Mouse (Mus musculus) ES-E14 (cell line): ENCODE data around the gene Papss2. TPM values are rescaled to one million over a fixed set of nuclear protein-coding genes. Genes with fewer than 3 reads are reported as not detected.
A peak's percentile ranks its signal among the peaks of the same experiment; 100 is the strongest.

Experiments used
- DNase-seq: peaks from one replicate; pipeline ENCODE4 v3.0.0-alpha.2; 2013; ENCODE audit warnings: low read depth, low spot score
- H3K27ac ChIP-seq: 2 replicates; pipeline ENCODE4 v1.5.1; 2012; ENCODE audit warnings: low read depth, mild to moderate bottlenecking, low read length, moderate library complexity, mixed read lengths; ENCODE audit not compliant: poor library complexity, insufficient read depth, severe bottlenecking
- H3K36me3 ChIP-seq: 2 replicates; pipeline ENCODE4 v1.6.1; 2012; ENCODE audit warnings: mild to moderate bottlenecking, low read length, moderate library complexity, mixed read lengths; ENCODE audit not compliant: control insufficient read depth, poor library complexity, insufficient read depth, severe bottlenecking
- H3K4me1 ChIP-seq, 2 experiments: fragments of 150-350 bp in 1 of 2; sonication (generic) in 1 of 2; 2 replicates each; pipeline ENCODE4 v1.6.1; 2012; ENCODE audit warnings: low read length in 2 of 2, mild to moderate bottlenecking in 1 of 2, mixed read lengths in 1 of 2; ENCODE audit not compliant: control insufficient read depth in 2 of 2, insufficient read depth in 2 of 2, poor library complexity in 1 of 2
- H3K4me3 ChIP-seq, 2 experiments: fragments of 150-350 bp in 1 of 2; sonication (generic) in 1 of 2; 2 replicates each; pipeline ENCODE4 v1.5.1; 2012; ENCODE audit warnings: low read length in 2 of 2, low read depth in 1 of 2, mild to moderate bottlenecking in 1 of 2, mixed read lengths in 1 of 2; ENCODE audit not compliant: insufficient read depth in 1 of 2, poor library complexity in 1 of 2, severe bottlenecking in 1 of 2
- H3K9ac ChIP-seq: 2 replicates; pipeline ENCODE4 v1.6.1; 2012; ENCODE audit warnings: low read depth, mild to moderate bottlenecking, low read length, mixed read lengths; ENCODE audit not compliant: poor library complexity, insufficient read depth, severe bottlenecking
- H3K9me3 ChIP-seq: fragments of 150-350 bp; sonication (generic); 2 replicates; pipeline ENCODE4 v1.6.1; 2012; ENCODE audit warnings: low read depth, mild to moderate bottlenecking, low read length; ENCODE audit not compliant: control insufficient read depth, insufficient read depth
- CHD2 ChIP-seq: IDR thresholded peaks from 2 replicates; pipeline ENCODE4 v1.6.1; 2014; ENCODE audit warnings: mild to moderate bottlenecking, low read depth, low read length, inconsistent platforms
- HCFC1 ChIP-seq: IDR thresholded peaks from 2 replicates; pipeline ENCODE4 v1.6.1; 2012; ENCODE audit warnings: low read length, inconsistent platforms, borderline replicate concordance; ENCODE audit not compliant: insufficient read depth
- MAFK ChIP-seq: IDR thresholded peaks from 2 replicates; pipeline ENCODE4 v1.6.1; 2014; ENCODE audit warnings: mild to moderate bottlenecking, low read depth, low read length, inconsistent platforms; ENCODE audit not compliant: insufficient read depth
- ZC3H11A ChIP-seq: IDR thresholded peaks from 2 replicates; pipeline ENCODE4 v1.6.1; 2012; ENCODE audit warnings: low read depth, mild to moderate bottlenecking, inconsistent platforms, low read length, borderline replicate concordance
- ZNF384 ChIP-seq: IDR thresholded peaks from 2 replicates; pipeline ENCODE4 v1.6.1; 2012; ENCODE audit warnings: low read depth, low read length, inconsistent platforms
- in situ Hi-C, 2 experiments: fragments of 600-800 bp; cut with MboI; formaldehyde crosslinking; loops; one replicate each; pipeline ENCODE4 v1.15.1; 2025; ENCODE audit warnings: low sequenced_read_pairs in 2 of 2, inconsistent platforms in 1 of 2; ENCODE audit not compliant: unreplicated experiment in 2 of 2
- total RNA-seq: library from RNA; depleted of rRNA; stranded (reverse); fragments of 300-350 nt; gene quantifications from 2 replicates; pipeline ENCODE4 v1.2.3, GENCODE M21; 2012

Papss2 gene
- total RNA-seq, 1 experiment, result 1.7 TPM

DNA sequence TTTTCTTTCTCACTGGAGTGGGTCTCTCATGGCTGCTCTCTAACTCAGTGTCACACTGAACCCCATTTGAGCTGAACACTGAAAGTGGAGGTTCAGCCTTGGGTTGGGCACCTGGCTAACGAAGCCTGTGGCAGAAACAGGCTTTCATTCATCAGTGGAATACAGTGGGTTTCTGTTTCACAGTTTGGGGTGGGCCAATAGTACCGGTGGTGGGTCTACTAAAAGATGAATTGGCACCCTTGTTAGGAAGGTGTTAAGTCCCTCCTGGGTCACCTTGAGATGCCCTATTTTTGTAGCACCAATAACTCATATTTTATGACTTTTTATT lies 19.1 kb downstream of the Papss2 start:
- H3K4me3 ChIP-seq, result no peak overlapping the region
- no peaks in the 10 kb centered on the region for H3K9me3 ChIP-seq
- no peaks in the 10 kb centered on the region for H3K4me1 ChIP-seq
- no peak for DNase-seq
- in situ Hi-C loops, result no loop called here
- H3K27ac ChIP-seq, result no peak overlapping the region
- TF ChIP-seq MAFK (no peak), ZC3H11A (no peak), HCFC1 (no peak), CHD2 (no peak), ZNF384 (no peak)
- no peak overlapping the region for H3K9ac ChIP-seq
- H3K36me3 ChIP-seq, result no peaks in the 10 kb centered on the region

GRCm38 (mm10) chr19:32616646-32617045 lies 21.1 kb downstream of the Papss2 start:
- Histone ChIP-seq H3K27ac (no peak overlapping the region), H3K9me3 (no peaks in the 10 kb centered on the region), H3K4me1 (0 out of 4 replicates have a peak, but pooled peaks cover 0 to 1% of the 10 kb centered on the region in 2 experiments), H3K9ac (no peak overlapping the region), H3K36me3 (no peaks in the 10 kb centered on the region), H3K4me3 (no peak overlapping the region)
- DNase-seq, result no peak
- in situ Hi-C loops, result no loop called here
- TF ChIP-seq ZNF384, result no peak
- no peak for TF ChIP-seq HCFC1
- no peak for TF ChIP-seq MAFK
- TF ChIP-seq CHD2, result no peak
- no peak for TF ChIP-seq ZC3H11A

DNA sequence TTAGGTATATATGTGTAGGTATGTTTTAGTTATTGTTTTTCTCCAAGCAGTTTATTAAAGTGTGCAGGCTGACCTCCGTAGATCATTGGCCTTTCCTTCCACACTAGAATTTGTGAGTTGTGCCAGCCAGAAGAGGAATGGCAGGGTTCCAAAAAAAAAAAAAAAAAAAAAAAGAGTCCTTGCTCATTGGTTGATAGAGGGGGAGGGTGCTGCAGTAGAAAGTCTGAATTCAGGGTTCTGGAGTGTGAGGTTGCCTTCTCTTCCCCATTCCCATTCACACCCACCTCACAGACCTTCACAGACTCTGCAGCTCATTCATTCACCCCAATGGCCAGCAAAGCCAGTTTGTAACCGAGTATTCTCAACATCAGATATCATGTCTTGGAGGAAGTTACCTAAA lies 24.1 kb downstream of the Papss2 start:
- H3K4me3 ChIP-seq, result no peak overlapping the region
- in situ Hi-C loops, result no loop called here
- no peak overlapping the region for H3K9ac ChIP-seq
- no peaks in the 10 kb centered on the region for H3K9me3 ChIP-seq
- TF ChIP-seq ZNF384 (no peak), MAFK (no peak), ZC3H11A (no peak), HCFC1 (no peak), CHD2 (no peak)
- H3K4me1 ChIP-seq, result 0 out of 4 replicates have a peak, but pooled peaks cover 0 to 1% of the 10 kb centered on the region in 2 experiments
- no peak overlapping the region for H3K27ac ChIP-seq
- H3K36me3 ChIP-seq, result no peaks in the 10 kb centered on the region
- no peak for DNase-seq

DNA sequence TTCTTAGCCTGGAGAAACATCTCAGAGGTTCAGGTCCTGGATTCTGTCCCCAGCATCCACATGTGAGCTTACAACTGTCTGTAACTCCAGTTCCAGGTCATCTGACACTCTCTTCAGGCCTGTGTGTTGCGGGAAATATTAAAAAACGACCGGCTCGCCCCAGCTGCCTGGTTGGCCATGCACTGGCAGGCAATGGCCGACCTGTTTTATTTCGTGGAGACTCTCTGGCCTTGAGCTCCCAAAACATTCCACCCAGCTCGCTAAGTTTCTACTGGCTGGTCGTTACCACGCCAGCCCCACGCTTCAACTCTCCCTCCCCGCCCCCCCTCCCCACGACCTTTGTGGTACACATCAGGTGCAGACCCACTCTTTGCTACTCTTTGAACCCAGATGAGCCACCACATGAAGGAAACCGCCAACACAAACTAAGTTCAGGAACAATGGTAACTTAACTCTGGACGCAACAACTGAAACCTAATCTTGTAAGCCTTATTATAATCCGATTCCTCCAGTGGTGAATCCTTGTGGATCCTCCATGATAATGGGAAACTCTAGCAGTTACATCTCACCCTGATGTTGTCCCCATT lies 25.4 kb downstream of the Papss2 start:
- Histone ChIP-seq H3K4me1 (0 out of 4 replicates have a peak, but pooled peaks cover 0 to 1% of the 10 kb centered on the region in 2 experiments), H3K27ac (no peak overlapping the region; the same call in 1 of the 2 replicates), H3K36me3 (no peaks in the 10 kb centered on the region), H3K4me3 (peak overlapping the region; percentile 26 to 61; a peak in 3 of 4 replicates), H3K9me3 (no peaks in the 10 kb centered on the region), H3K9ac (peak overlapping the region; percentile 28; the same call in 1 of the 2 replicates)
- in situ Hi-C loops, result no loop called here
- no peak for DNase-seq
- TF ChIP-seq HCFC1, result no peak
- no peak for TF ChIP-seq CHD2
- no peak for TF ChIP-seq MAFK
- TF ChIP-seq ZC3H11A, result no peak
- no peak for TF ChIP-seq ZNF384

DNA sequence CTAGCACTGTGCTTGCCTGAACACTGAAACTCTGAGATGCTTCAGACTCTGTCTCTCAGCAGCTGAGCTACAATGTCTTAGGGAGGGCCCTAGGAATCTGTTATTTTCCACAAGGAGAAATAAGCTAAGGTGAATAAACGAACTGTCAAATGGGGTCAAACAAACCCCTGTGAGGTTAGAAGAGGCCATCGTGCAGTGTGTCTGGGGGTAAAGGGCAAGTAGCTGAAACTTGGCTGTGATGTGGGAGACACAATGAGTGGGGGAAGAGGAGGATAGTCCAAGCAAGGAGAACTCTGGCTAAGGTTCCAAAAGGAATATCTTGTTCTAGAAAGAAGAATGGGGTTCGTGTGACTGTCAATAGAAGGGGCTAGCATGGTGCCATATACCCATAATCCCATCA lies 26.6 kb downstream of the Papss2 start:
- Histone ChIP-seq H3K27ac (no peak overlapping the region), H3K9me3 (no peaks in the 10 kb centered on the region), H3K9ac (no peak overlapping the region), H3K36me3 (no peaks in the 10 kb centered on the region), H3K4me3 (no peak overlapping the region), H3K4me1 (peaks cover 2 to 5% of the 10 kb centered on the region in 2 experiments; a peak in 1 of 4 replicates)
- TF ChIP-seq HCFC1 (no peak), ZNF384 (no peak), MAFK (no peak), CHD2 (no peak), ZC3H11A (no peak)
- no peak for DNase-seq
- in situ Hi-C loops, result no loop called here
